Mouse (Mus musculus): Measurements from ENCODE around the gene Rasd1. TPM values are rescaled to one million over a fixed set of nuclear protein-coding genes. Genes with fewer than 3 reads are reported as not detected.

Gene Rasd1
- polyA plus RNA-seq, 1 experiment, result 7.8 TPM

- TF ChIP-seq POLR2A (IDR thresholded peaks at IDR 0.05; ENCODE audit: control insufficient read depth, low read depth, low read length) (no peak), CTCF (IDR thresholded peaks at IDR 0.05; ENCODE audit: control insufficient read depth, insufficient read depth, insufficient replicate concordance, low read depth, low read length) (no peak)
- Histone ChIP-seq H3K27ac (ENCODE audit: control insufficient read depth, insufficient read depth, low read depth, low read length) (no peak overlapping the region), H3K27me3 (ENCODE audit: control insufficient read depth, insufficient read depth, low read length) (no peaks in the 10 kb centered on the region), H3K4me1 (ENCODE audit: control insufficient read depth, insufficient read depth, low read length) (no peaks in the 10 kb centered on the region; the same call in 1 of the 2 replicates), H3K36me3 (ENCODE audit: control insufficient read depth, insufficient read depth, low read length) (no peaks in the 10 kb centered on the region), H3K4me3 (ENCODE audit: control insufficient read depth, low read depth, low read length) (no peak overlapping the region)
These were observed 29.6 kb upstream of the Rasd1 start for GRCm38 (mm10) chr11:59994318-59994717.

GRCm38 (mm10) chr11:59991365-59991764, 26.6 kb upstream of the Rasd1 start:
- H3K4me1 ChIP-seq (ENCODE audit: control insufficient read depth, insufficient read depth, low read length), result no peaks in the 10 kb centered on the region
- H3K27me3 ChIP-seq (ENCODE audit: control insufficient read depth, insufficient read depth, low read length), result no peaks in the 10 kb centered on the region
- H3K27ac ChIP-seq (ENCODE audit: control insufficient read depth, insufficient read depth, low read depth, low read length), result no peak overlapping the region
- H3K4me3 ChIP-seq (ENCODE audit: control insufficient read depth, low read depth, low read length), result no peak overlapping the region
- no peaks in the 10 kb centered on the region for H3K36me3 ChIP-seq (ENCODE audit: control insufficient read depth, insufficient read depth, low read length)
- TF ChIP-seq CTCF (IDR thresholded peaks at IDR 0.05; ENCODE audit: control insufficient read depth, insufficient read depth, insufficient replicate concordance, low read depth, low read length), result no peak
- no peak for TF ChIP-seq POLR2A (IDR thresholded peaks at IDR 0.05; ENCODE audit: control insufficient read depth, low read depth, low read length)

- H3K4me3 ChIP-seq (ENCODE audit: control insufficient read depth, low read depth, low read length), result no peak overlapping the region
- TF ChIP-seq POLR2A (IDR thresholded peaks at IDR 0.05; ENCODE audit: control insufficient read depth, low read depth, low read length), result no peak
- TF ChIP-seq CTCF (IDR thresholded peaks at IDR 0.05; ENCODE audit: control insufficient read depth, insufficient read depth, insufficient replicate concordance, low read depth, low read length), result no peak
- H3K27ac ChIP-seq (ENCODE audit: control insufficient read depth, insufficient read depth, low read depth, low read length), result no peak overlapping the region
- no peaks in the 10 kb centered on the region for H3K4me1 ChIP-seq (ENCODE audit: control insufficient read depth, insufficient read depth, low read length)
- H3K27me3 ChIP-seq (ENCODE audit: control insufficient read depth, insufficient read depth, low read length), result no peaks in the 10 kb centered on the region
- H3K36me3 ChIP-seq (ENCODE audit: control insufficient read depth, insufficient read depth, low read length), result no peaks in the 10 kb centered on the region
These were observed 24.7 kb upstream of the Rasd1 start for GRCm38 (mm10) chr11:59989406-59989805.

- Histone ChIP-seq H3K27ac (ENCODE audit: control insufficient read depth, insufficient read depth, low read depth, low read length) (no peak overlapping the region), H3K4me1 (ENCODE audit: control insufficient read depth, insufficient read depth, low read length) (no peaks in the 10 kb centered on the region), H3K36me3 (ENCODE audit: control insufficient read depth, insufficient read depth, low read length) (no peaks in the 10 kb centered on the region), H3K27me3 (ENCODE audit: control insufficient read depth, insufficient read depth, low read length) (no peaks in the 10 kb centered on the region), H3K4me3 (ENCODE audit: control insufficient read depth, low read depth, low read length) (no peak overlapping the region)
- TF ChIP-seq POLR2A (IDR thresholded peaks at IDR 0.05; ENCODE audit: control insufficient read depth, low read depth, low read length) (no peak), CTCF (IDR thresholded peaks at IDR 0.05; ENCODE audit: control insufficient read depth, insufficient read depth, insufficient replicate concordance, low read depth, low read length) (no peak)
These were observed 13.1 kb upstream of the Rasd1 start for GRCm38 (mm10) chr11:59977831-59978230.

- H3K4me1 ChIP-seq (ENCODE audit: control insufficient read depth, insufficient read depth, low read length), result no peaks in the 10 kb centered on the region
- no peak overlapping the region for H3K27ac ChIP-seq (ENCODE audit: control insufficient read depth, insufficient read depth, low read depth, low read length)
- no peak for TF ChIP-seq POLR2A (IDR thresholded peaks at IDR 0.05; ENCODE audit: control insufficient read depth, low read depth, low read length)
- no peaks in the 10 kb centered on the region for H3K36me3 ChIP-seq (ENCODE audit: control insufficient read depth, insufficient read depth, low read length)
- no peaks in the 10 kb centered on the region for H3K27me3 ChIP-seq (ENCODE audit: control insufficient read depth, insufficient read depth, low read length)
- no peak overlapping the region for H3K4me3 ChIP-seq (ENCODE audit: control insufficient read depth, low read depth, low read length)
These were observed 10.5 kb upstream of the Rasd1 start for GRCm38 (mm10) chr11:59975241-59975640.

GRCm38 (mm10) chr11:59973389-59973788, 8.6 kb upstream of the Rasd1 start:
- H3K36me3 ChIP-seq (ENCODE audit: control insufficient read depth, insufficient read depth, low read length), result no peaks in the 10 kb centered on the region
- TF ChIP-seq CTCF (IDR thresholded peaks at IDR 0.05; ENCODE audit: control insufficient read depth, insufficient read depth, insufficient replicate concordance, low read depth, low read length) (no peak), POLR2A (IDR thresholded peaks at IDR 0.05; ENCODE audit: control insufficient read depth, low read depth, low read length) (no peak)
- no peaks in the 10 kb centered on the region for H3K27me3 ChIP-seq (ENCODE audit: control insufficient read depth, insufficient read depth, low read length)
- no peak overlapping the region for H3K4me3 ChIP-seq (ENCODE audit: control insufficient read depth, low read depth, low read length)
- H3K4me1 ChIP-seq (ENCODE audit: control insufficient read depth, insufficient read depth, low read length), result no peaks in the 10 kb centered on the region
- no peak overlapping the region for H3K27ac ChIP-seq (ENCODE audit: control insufficient read depth, insufficient read depth, low read depth, low read length)

GRCm38 (mm10) chr11:59971691-59972090, 6.9 kb upstream of the Rasd1 start:
- Histone ChIP-seq H3K27ac (ENCODE audit: control insufficient read depth, insufficient read depth, low read depth, low read length) (no peak overlapping the region), H3K36me3 (ENCODE audit: control insufficient read depth, insufficient read depth, low read length) (no peaks in the 10 kb centered on the region), H3K27me3 (ENCODE audit: control insufficient read depth, insufficient read depth, low read length) (no peaks in the 10 kb centered on the region), H3K4me1 (ENCODE audit: control insufficient read depth, insufficient read depth, low read length) (no peaks in the 10 kb centered on the region), H3K4me3 (ENCODE audit: control insufficient read depth, low read depth, low read length) (no peak overlapping the region)
- TF ChIP-seq POLR2A (IDR thresholded peaks at IDR 0.05; ENCODE audit: control insufficient read depth, low read depth, low read length) (no peak), CTCF (IDR thresholded peaks at IDR 0.05; ENCODE audit: control insufficient read depth, insufficient read depth, insufficient replicate concordance, low read depth, low read length) (no peak)

- no peak for TF ChIP-seq POLR2A (IDR thresholded peaks at IDR 0.05; ENCODE audit: control insufficient read depth, low read depth, low read length)
- TF ChIP-seq CTCF (IDR thresholded peaks at IDR 0.05; ENCODE audit: control insufficient read depth, insufficient read depth, insufficient replicate concordance, low read depth, low read length), result no peak
- H3K4me1 ChIP-seq (ENCODE audit: control insufficient read depth, insufficient read depth, low read length), result peaks cover 1% of the 10 kb centered on the region; the same call in 1 of the 2 replicates
- no peaks in the 10 kb centered on the region for H3K36me3 ChIP-seq (ENCODE audit: control insufficient read depth, insufficient read depth, low read length)
- no peak overlapping the region for H3K27ac ChIP-seq (ENCODE audit: control insufficient read depth, insufficient read depth, low read depth, low read length)
- H3K27me3 ChIP-seq (ENCODE audit: control insufficient read depth, insufficient read depth, low read length), result no peaks in the 10 kb centered on the region
- H3K4me3 ChIP-seq (ENCODE audit: control insufficient read depth, low read depth, low read length), result no peak overlapping the region
These were observed 6.0 kb upstream of the Rasd1 start for GRCm38 (mm10) chr11:59970780-59971179.

Measured in testis, adult 2 months (tissue).